Mouse (Mus musculus) myocyte (in vitro differentiated cells): ENCODE data around the gene Kcnd3. TPM values are rescaled to one million over a fixed set of nuclear protein-coding genes. Genes with fewer than 3 reads are reported as not detected.

Experiments
- H3K27me3 ChIP-seq: one replicate; pipeline ENCODE4 v1.6.1; 2011; ENCODE audit not compliant: control insufficient read depth, insufficient read depth, insufficient read length
- H3K36me3 ChIP-seq: one replicate; pipeline ENCODE4 v1.6.1; 2011; ENCODE audit not compliant: control insufficient read depth, insufficient read depth
- H3K4me2 ChIP-seq: one replicate; pipeline ENCODE4 v1.6.1; 2011; ENCODE audit warnings: low read depth, control low read depth
- H3K4me3 ChIP-seq: one replicate; pipeline ENCODE4 v1.5.1; 2011; ENCODE audit warnings: mild to moderate bottlenecking, control low read depth, moderate library complexity
- H3K79me2 ChIP-seq: one replicate; pipeline ENCODE4 v1.6.1; 2011; ENCODE audit not compliant: control insufficient read depth, insufficient read depth
- H3ac ChIP-seq: one replicate; pipeline ENCODE4 v1.6.1; 2011; ENCODE audit not compliant: control insufficient read depth, insufficient read length
- CEBPB ChIP-seq: IDR thresholded peaks from 2 replicates; pipeline ENCODE4 v1.6.1; 2011; ENCODE audit warnings: mild to moderate bottlenecking, moderate library complexity; ENCODE audit not compliant: poor library complexity, insufficient read depth, severe bottlenecking
- E2F4 ChIP-seq: IDR thresholded peaks from one replicate; pipeline ENCODE4 v1.6.1; 2011; ENCODE audit warnings: mild to moderate bottlenecking, control low read depth, moderate library complexity; ENCODE audit not compliant: insufficient read depth
- MAX ChIP-seq: IDR thresholded peaks from one replicate; pipeline ENCODE4 v1.6.1; 2011; ENCODE audit warnings: low read depth, mild to moderate bottlenecking, control low read depth
- MYOD1 ChIP-seq, 3 experiments: IDR thresholded peaks; one replicate each; pipeline ENCODE4 v1.6.1; 2011; ENCODE audit warnings: control low read depth in 2 of 3, low read depth in 2 of 3, mild to moderate bottlenecking in 2 of 3, moderate library complexity in 1 of 3; ENCODE audit not compliant: insufficient read length in 2 of 3, control insufficient read depth in 1 of 3
- MYOG ChIP-seq, 3 experiments: IDR thresholded peaks; one replicate each; pipeline ENCODE4 v1.6.1; 2011; ENCODE audit warnings: control low read depth in 2 of 3, low read depth in 2 of 3, mild to moderate bottlenecking in 2 of 3; ENCODE audit not compliant: insufficient read length in 2 of 3, control insufficient read depth in 1 of 3, insufficient read depth in 1 of 3
- POLR2A ChIP-seq: IDR thresholded peaks from one replicate; pipeline ENCODE4 v1.6.1; 2011; ENCODE audit warnings: low read depth, mild to moderate bottlenecking, control low read depth, moderate library complexity; ENCODE audit not compliant: insufficient read length
- POLR2AphosphoS2 ChIP-seq: IDR thresholded peaks from one replicate; pipeline ENCODE4 v1.6.1; 2011; ENCODE audit warnings: low read depth, control low read depth; ENCODE audit not compliant: insufficient read length
- REST ChIP-seq: IDR thresholded peaks from one replicate; pipeline ENCODE4 v1.6.1; 2011; ENCODE audit warnings: mild to moderate bottlenecking, control low read depth, moderate library complexity; ENCODE audit not compliant: insufficient read depth, insufficient read length
- SRF ChIP-seq: IDR thresholded peaks from one replicate; pipeline ENCODE4 v1.6.1; 2011; ENCODE audit warnings: low read depth; ENCODE audit not compliant: control insufficient read depth, insufficient read length
- TCF12 ChIP-seq: IDR thresholded peaks from one replicate; pipeline ENCODE4 v1.6.1; 2011; ENCODE audit warnings: mild to moderate bottlenecking, control low read depth; ENCODE audit not compliant: poor library complexity, insufficient read depth, severe bottlenecking
- TCF3 ChIP-seq: IDR thresholded peaks from one replicate; pipeline ENCODE4 v1.6.1; 2011; ENCODE audit warnings: low read depth, control low read depth; ENCODE audit not compliant: insufficient read length
- USF1 ChIP-seq: IDR thresholded peaks from one replicate; pipeline ENCODE4 v1.6.1; 2011; ENCODE audit warnings: low read depth, mild to moderate bottlenecking, control low read depth, moderate library complexity
- polyA plus RNA-seq: library from polyadenylated mRNA; unstranded; fragments of >200 nt; fragmentation: generic; extraction: Trizol; gene quantifications from one replicate; pipeline ENCODE4 v1.2.1, GENCODE M21; 2012; ENCODE audit warnings: missing spikeins

Kcnd3 gene
- polyA plus RNA-seq, 1 experiment, result not detected

DNA sequence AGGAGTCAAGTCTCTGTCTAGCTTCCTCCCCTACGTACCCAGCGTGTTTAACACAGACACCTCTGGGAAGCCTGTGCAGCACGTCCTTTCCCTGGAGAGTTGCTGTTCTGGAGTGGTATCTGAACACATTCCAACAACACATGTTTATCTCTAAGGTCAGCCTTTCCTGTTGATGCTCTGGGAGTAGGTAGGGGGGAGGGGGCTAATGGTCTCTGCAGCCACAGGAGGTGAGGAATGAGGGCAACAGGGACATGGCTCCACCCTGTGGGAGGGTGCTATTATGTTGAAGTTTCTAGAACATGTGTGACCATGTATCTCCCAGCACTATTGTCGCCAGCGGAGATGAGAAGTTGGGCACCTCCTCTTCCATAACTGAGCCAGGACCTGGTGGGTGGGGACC lies 249.3 kb downstream of the Kcnd3 start:
- TF ChIP-seq TCF3 (no peak), CEBPB (no peak), POLR2A (no peak), MYOD1 (IDR thresholded peaks at IDR 0.05; ENCODE audit: control insufficient read depth in 1 of 3, insufficient read length in 2 of 3, low read depth in 2 of 3) (no peak), SRF (no peak), TCF12 (no peak), REST (no peak), USF1 (no peak), POLR2AphosphoS2 (no peak), MAX (no peak), MYOG (IDR thresholded peaks at IDR 0.05; ENCODE audit: control insufficient read depth in 1 of 3, insufficient read depth in 1 of 3, insufficient read length in 2 of 3, low read depth in 2 of 3) (no peak), E2F4 (no peak)
- Histone ChIP-seq H3K27me3 (peaks cover 8% of the 10 kb centered on the region), H3K4me2 (peak overlapping the region; percentile 42), H3K79me2 (peaks cover 12% of the 10 kb centered on the region), H3K4me3 (no peak overlapping the region), H3ac (no peak overlapping the region), H3K36me3 (no peaks in the 10 kb centered on the region)

- no peaks in the 10 kb centered on the region for H3K36me3 ChIP-seq
- no peaks in the 10 kb centered on the region for H3K27me3 ChIP-seq
- H3ac ChIP-seq, result no peak overlapping the region
- no peak overlapping the region for H3K4me2 ChIP-seq
- no peak for TF ChIP-seq POLR2AphosphoS2
- TF ChIP-seq E2F4, result no peak
- no peak for TF ChIP-seq MYOD1 (IDR thresholded peaks at IDR 0.05; ENCODE audit: control insufficient read depth in 1 of 3, insufficient read length in 2 of 3, low read depth in 2 of 3)
- TF ChIP-seq POLR2A, result no peak
- no peak for TF ChIP-seq USF1
- TF ChIP-seq SRF, result no peak
- no peak for TF ChIP-seq MYOG (IDR thresholded peaks at IDR 0.05; ENCODE audit: control insufficient read depth in 1 of 3, insufficient read depth in 1 of 3, insufficient read length in 2 of 3, low read depth in 2 of 3)
- TF ChIP-seq TCF3, result no peak
- peaks cover 21% of the 10 kb centered on the region for H3K79me2 ChIP-seq
- H3K4me3 ChIP-seq, result no peak overlapping the region
These were observed 251.4 kb downstream of the Kcnd3 start for GRCm38 (mm10) chr3:105703571-105703970.

- peak within 1 kb of the TSS; percentile 36 for H3ac ChIP-seq
- H3K4me3 ChIP-seq, result peak within 1 kb of the TSS; percentile 77
- peak within 1 kb of the TSS; percentile 96 for H3K4me2 ChIP-seq
- TF ChIP-seq POLR2AphosphoS2 (peak; percentile 77), MAX (no peak), MYOG (IDR thresholded peaks at IDR 0.05; ENCODE audit: control insufficient read depth in 1 of 3, insufficient read depth in 1 of 3, insufficient read length in 2 of 3, low read depth in 2 of 3) (no peak), POLR2A (peak; percentile 88), USF1 (no peak)
- no peaks in the 10 kb centered on the region for H3K27me3 ChIP-seq
- H3K79me2 ChIP-seq, result peaks cover 21% of the 10 kb centered on the region
- H3K36me3 ChIP-seq, result no peaks in the 10 kb centered on the region
These were observed 252.2 kb downstream of the Kcnd3 start, which contains the start of gene Inka2 for GRCm38 (mm10) chr3:105704031-105705008. TSS of gene Inka2 (plus strand) at chr3:105704599.

- peak overlapping the region; percentile 77 for H3K4me3 ChIP-seq
- no peak for TF ChIP-seq MAX
- TF ChIP-seq MYOG (IDR thresholded peaks at IDR 0.05; ENCODE audit: control insufficient read depth in 1 of 3, insufficient read depth in 1 of 3, insufficient read length in 2 of 3, low read depth in 2 of 3), result peak; percentile 37 to 92 (median 79)
- TF ChIP-seq E2F4, result no peak
- TF ChIP-seq REST, result no peak
- no peak for TF ChIP-seq CEBPB
- peak; percentile 51 for TF ChIP-seq TCF3
- no peak for TF ChIP-seq SRF
- TF ChIP-seq POLR2AphosphoS2, result peak; percentile 28
- TF ChIP-seq TCF12, result peak; percentile 24
- TF ChIP-seq MYOD1 (IDR thresholded peaks at IDR 0.05; ENCODE audit: control insufficient read depth in 1 of 3, insufficient read length in 2 of 3, low read depth in 2 of 3), result peak in 2 of 3 experiments; percentile 75 to 95
- no peak for TF ChIP-seq USF1
- TF ChIP-seq POLR2A, result peak; percentile 53
- H3K4me2 ChIP-seq, result peak overlapping the region; percentile 96
- no peaks in the 10 kb centered on the region for H3K36me3 ChIP-seq
- no peaks in the 10 kb centered on the region for H3K27me3 ChIP-seq
- H3K79me2 ChIP-seq, result peaks cover 21% of the 10 kb centered on the region
- peak overlapping the region; percentile 36 for H3ac ChIP-seq
These were observed 253.0 kb downstream of the Kcnd3 start for GRCm38 (mm10) chr3:105705061-105705549.
